Mouse (Mus musculus) neural tube, embryonic 11.5 days (tissue): ENCODE results near the gene Kcna3. TPM values are rescaled to one million over a fixed set of nuclear protein-coding genes. Genes with fewer than 3 reads are reported as not detected.

Experiments used
- ATAC-seq: fragments of 200-750 bp; cut with Nextera tagmentation; 2 replicates; pipeline ENCODE4 v1.8.0; 2017; ENCODE audit warnings: moderate number of reproducible peaks, mild to moderate bottlenecking, moderate TSS enrichment, moderate library complexity; ENCODE audit not compliant: insufficient read depth, low FRiP score, low TSS enrichment
- DNase-seq: peaks from one replicate; pipeline ENCODE4 v3.0.0-alpha.2; 2015; ENCODE audit warnings: low spot score
- H3K27ac ChIP-seq: fragments of 300-500 bp; sonication (generic); 2 replicates; pipeline ENCODE4 v1.5.1; 2014; ENCODE audit warnings: low read depth, mild to moderate bottlenecking, low read length
- H3K27me3 ChIP-seq: fragments of 300-500 bp; sonication (generic); 2 replicates; pipeline ENCODE4 v1.6.1; 2014; ENCODE audit warnings: mild to moderate bottlenecking, low read length, mixed read lengths; ENCODE audit not compliant: control insufficient read depth, insufficient read depth
- H3K36me3 ChIP-seq: fragments of 300-500 bp; sonication (generic); 2 replicates; pipeline ENCODE4 v1.6.1; 2014; ENCODE audit warnings: mild to moderate bottlenecking, low read length, moderate library complexity, mixed read lengths; ENCODE audit not compliant: control insufficient read depth, insufficient read depth
- H3K4me1 ChIP-seq: fragments of 300-500 bp; sonication (generic); 2 replicates; pipeline ENCODE4 v1.6.1; 2014; ENCODE audit warnings: low read length, mixed read lengths; ENCODE audit not compliant: control insufficient read depth, insufficient read depth
- H3K4me2 ChIP-seq: fragments of 300-500 bp; sonication (generic); 2 replicates; pipeline ENCODE4 v1.6.1; 2014; ENCODE audit warnings: low read depth, mild to moderate bottlenecking, moderate library complexity
- H3K4me3 ChIP-seq: fragments of 300-500 bp; sonication (generic); 2 replicates; pipeline ENCODE4 v1.5.1; 2014; ENCODE audit warnings: low read depth, low read length
- H3K9ac ChIP-seq: fragments of 300-500 bp; sonication (generic); 2 replicates; pipeline ENCODE4 v1.6.1; 2014; ENCODE audit warnings: mild to moderate bottlenecking, low read length
- H3K9me3 ChIP-seq: fragments of 300-500 bp; sonication (generic); 2 replicates; pipeline ENCODE4 v1.6.1; 2016; ENCODE audit warnings: low read length; ENCODE audit not compliant: control insufficient read depth
- WGBS: fragments of 180-500 bp; shearing (Covaris S2); extraction: QIAGEN DNeasy Blood & Tissue Kit; methylation state at CpG from one replicate; pipeline ENCODE4 v1.1.7; 2014; 5-methylcytosine and 5-hydroxymethylcytosine counted together
- polyA plus RNA-seq: library from polyadenylated mRNA; unstranded; fragments of >200 nt; fragmentation: Nextera tagmentation; extraction: Ambion mirVana; gene quantifications from 2 replicates; pipeline ENCODE4 v1.2.1, GENCODE M21; 2014

Kcna3 gene
- polyA plus RNA-seq, 1 experiment from 2014 or later = 2.9 TPM

GRCm38 (mm10) chr3:107075705-107076104 lies 39.7 kb downstream of the Kcna3 start:
- ATAC-seq = no peak
- H3K4me1 ChIP-seq = no peaks in the 10 kb centered on the region
- no peak overlapping the region for H3K4me2 ChIP-seq
- no peak overlapping the region for H3K9ac ChIP-seq
- H3K9me3 ChIP-seq = no peaks in the 10 kb centered on the region
- no peak for DNase-seq
- 88% methylated on average over 1 of the region's 1 CpGs for WGBS
- no peak overlapping the region for H3K4me3 ChIP-seq
- no peaks in the 10 kb centered on the region for H3K27me3 ChIP-seq
- no peak overlapping the region for H3K27ac ChIP-seq
- H3K36me3 ChIP-seq = no peaks in the 10 kb centered on the region

GRCm38 (mm10) chr3:107076658-107077057 lies 40.7 kb downstream of the Kcna3 start:
- 86% methylated on average over 3 of the region's 3 CpGs for WGBS
- H3K27ac ChIP-seq = no peak overlapping the region

DNA sequence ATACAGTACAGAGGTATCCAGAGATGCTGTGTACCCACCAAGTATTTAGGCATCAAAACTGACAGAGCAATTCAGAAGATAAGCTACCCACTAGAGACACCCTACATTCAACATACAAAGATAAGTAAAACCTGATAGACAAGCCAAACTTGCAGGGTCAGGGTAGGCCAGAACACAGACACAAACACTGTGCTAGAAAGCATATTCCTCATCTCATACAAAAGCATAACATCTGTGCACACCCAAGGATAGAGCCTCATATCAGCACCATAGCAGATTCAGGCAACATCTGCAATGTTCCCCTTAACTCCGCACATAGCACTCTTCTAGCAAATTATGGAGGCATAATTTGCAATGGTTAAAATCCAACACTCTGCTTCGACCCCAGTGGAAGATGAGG lies 41.1 kb downstream of the Kcna3 start:
- WGBS = 89% methylated on average over 2 of the region's 2 CpGs
- DNase-seq (no peak), ATAC-seq (no peak)
- H3K9ac ChIP-seq = no peak overlapping the region
- no peaks in the 10 kb centered on the region for H3K9me3 ChIP-seq
- H3K36me3 ChIP-seq = no peaks in the 10 kb centered on the region
- no peak overlapping the region for H3K27ac ChIP-seq
- no peak overlapping the region for H3K4me3 ChIP-seq
- H3K4me1 ChIP-seq = no peaks in the 10 kb centered on the region
- H3K27me3 ChIP-seq = no peaks in the 10 kb centered on the region
- H3K4me2 ChIP-seq = no peak overlapping the region

More at GRCm38 (mm10) chr3:107076658-107077057, 40.7 kb downstream of the Kcna3 start:
- DNase-seq = no peak
- H3K4me2 ChIP-seq = no peak overlapping the region
- H3K4me1 ChIP-seq = no peaks in the 10 kb centered on the region
- ATAC-seq = no peak
- no peak overlapping the region for H3K4me3 ChIP-seq
- H3K9me3 ChIP-seq = no peaks in the 10 kb centered on the region
- no peaks in the 10 kb centered on the region for H3K36me3 ChIP-seq
- H3K9ac ChIP-seq = no peak overlapping the region
- H3K27me3 ChIP-seq = no peaks in the 10 kb centered on the region

DNA sequence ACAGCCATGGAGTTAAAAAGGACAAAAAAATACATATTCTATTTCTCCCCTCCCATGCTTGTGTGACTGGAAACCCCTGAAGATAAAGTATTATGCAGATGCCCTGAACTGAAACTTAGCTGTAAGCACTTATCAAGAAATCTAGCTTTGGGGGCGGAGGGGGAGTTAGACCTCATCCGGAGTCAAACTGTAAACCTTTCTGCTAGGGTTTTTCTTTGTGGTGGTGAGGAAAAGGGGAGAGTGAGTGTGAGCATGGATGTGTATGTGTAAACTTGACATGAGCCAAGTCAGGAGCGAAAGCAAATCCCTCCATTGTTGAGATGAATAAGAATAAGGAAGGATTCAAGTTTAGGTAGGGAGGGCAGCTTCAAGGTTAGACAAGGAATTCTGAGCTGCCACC lies 44.8 kb downstream of the Kcna3 start:
- WGBS = 87% methylated on average over 3 of the region's 3 CpGs
- ATAC-seq = no peak

GRCm38 (mm10) chr3:107081227-107081626 lies 45.3 kb downstream of the Kcna3 start:
- Histone ChIP-seq H3K27ac (no peak overlapping the region), H3K36me3 (no peaks in the 10 kb centered on the region), H3K9me3 (no peaks in the 10 kb centered on the region), H3K4me1 (no peaks in the 10 kb centered on the region), H3K4me3 (no peak overlapping the region), H3K4me2 (no peak overlapping the region), H3K27me3 (no peaks in the 10 kb centered on the region), H3K9ac (no peak overlapping the region)
- DNase-seq (no peak), ATAC-seq (no peak)
- WGBS = 37% methylated on average over 3 of the region's 3 CpGs

More for the DNA sequence above, 44.8 kb downstream of the Kcna3 start:
- H3K9ac ChIP-seq = no peak overlapping the region
- H3K36me3 ChIP-seq = no peaks in the 10 kb centered on the region
- no peak overlapping the region for H3K4me3 ChIP-seq
- H3K9me3 ChIP-seq = no peaks in the 10 kb centered on the region
- no peaks in the 10 kb centered on the region for H3K4me1 ChIP-seq
- no peak overlapping the region for H3K27ac ChIP-seq
- H3K27me3 ChIP-seq = no peaks in the 10 kb centered on the region
- DNase-seq = no peak
- H3K4me2 ChIP-seq = no peak overlapping the region

DNA sequence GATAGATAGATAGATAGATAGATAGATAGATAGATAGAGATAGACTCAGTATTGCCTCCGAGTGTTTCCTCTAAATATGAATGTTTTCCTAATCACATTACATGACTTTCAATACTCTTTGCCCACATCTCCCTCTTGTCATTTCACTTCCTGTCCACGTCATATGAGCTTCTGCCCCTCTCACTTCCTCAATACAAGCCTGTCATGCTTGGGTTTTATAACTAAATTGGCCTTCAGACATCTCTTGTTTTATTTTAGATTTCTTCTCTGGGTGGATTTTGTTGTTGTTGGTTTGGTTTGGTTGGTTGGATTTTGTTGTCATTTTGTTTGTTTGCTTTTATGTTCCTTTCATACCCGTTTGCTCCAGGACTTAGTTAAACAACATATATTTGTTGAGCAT lies 48.6 kb downstream of the Kcna3 start:
- Histone ChIP-seq H3K27me3 (no peaks in the 10 kb centered on the region), H3K27ac (no peak overlapping the region), H3K36me3 (no peaks in the 10 kb centered on the region), H3K9ac (no peak overlapping the region), H3K9me3 (no peaks in the 10 kb centered on the region), H3K4me3 (no peak overlapping the region), H3K4me1 (no peaks in the 10 kb centered on the region), H3K4me2 (no peak overlapping the region)
- 85% methylated on average over 3 of the region's 3 CpGs for WGBS
- ATAC-seq (no peak), DNase-seq (no peak)

DNA sequence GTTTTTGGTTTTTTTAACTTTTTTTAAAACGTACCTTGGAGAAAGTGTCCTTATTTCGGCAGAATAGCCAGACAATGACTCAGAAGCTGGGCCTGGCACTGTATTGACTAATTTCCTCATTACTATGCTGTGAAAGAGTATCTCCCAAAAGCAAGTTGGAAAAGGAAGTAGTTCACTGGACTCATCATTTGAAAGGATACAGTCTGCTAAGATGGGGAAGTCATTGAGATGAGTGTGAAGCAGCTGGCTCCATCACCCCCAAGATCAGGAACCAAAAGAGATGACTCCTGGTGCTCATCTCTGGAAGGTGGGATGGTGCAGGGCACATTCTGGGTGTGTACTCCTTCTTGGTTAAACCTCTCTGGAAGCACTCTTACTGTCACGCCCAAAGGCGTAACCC lies 51.4 kb downstream of the Kcna3 start:
- 94% methylated on average over 4 of the region's 4 CpGs for WGBS
- Histone ChIP-seq H3K4me2 (no peak overlapping the region), H3K4me3 (no peak overlapping the region), H3K9me3 (no peaks in the 10 kb centered on the region), H3K9ac (no peak overlapping the region), H3K27me3 (no peaks in the 10 kb centered on the region), H3K4me1 (no peaks in the 10 kb centered on the region), H3K36me3 (no peaks in the 10 kb centered on the region), H3K27ac (no peak overlapping the region)
- ATAC-seq = no peak
- DNase-seq = no peak

Other genes with a start within 250 kb of the Kcna3 start
- 2.2 and 3.0 TPM in 2 replicates for gene Cd53, start 246.0 kb upstream of the Kcna3 start, polyA plus RNA-seq
- not detected in 2 replicates for gene Olfr266, start 209.9 kb upstream of the Kcna3 start, polyA plus RNA-seq
- gene Kcna2, start 65.0 kb downstream of the Kcna3 start, polyA plus RNA-seq = 0.17 and 0.24 TPM in 2 replicates
- gene Kcna10, start 146.9 kb downstream of the Kcna3 start, polyA plus RNA-seq = not detected in 2 replicates
- not detected in 2 replicates for gene Cym, start 185.6 kb downstream of the Kcna3 start, polyA plus RNA-seq
- gene A630076J17Rik, start 194.4 kb downstream of the Kcna3 start, polyA plus RNA-seq = not detected in 2 replicates
- not detected in 2 replicates for gene Prok1, start 203.5 kb downstream of the Kcna3 start, polyA plus RNA-seq
- 187 and 189 TPM in 2 replicates for gene Lamtor5, start 242.7 kb downstream of the Kcna3 start, polyA plus RNA-seq